Mouse (Mus musculus) kidney, embryonic 15.5 days (tissue): Measurements from ENCODE around the gene Gtf2h4. TPM values are rescaled to one million over a fixed set of nuclear protein-coding genes. Genes with fewer than 3 reads are reported as not detected.

Source experiments
- ATAC-seq: fragments of 200-750 bp; cut with Nextera tagmentation; replicated peaks from 2 replicates; pipeline ENCODE4 v1.8.0; 2017; ENCODE audit warnings: moderate TSS enrichment; ENCODE audit not compliant: low FRiP score
- H3K27ac ChIP-seq: fragments of 300-500 bp; sonication (generic); 2 replicates; pipeline ENCODE4 v1.5.1; 2015; ENCODE audit warnings: mild to moderate bottlenecking, inconsistent platforms
- H3K27me3 ChIP-seq: fragments of 300-500 bp; sonication (generic); 2 replicates; pipeline ENCODE4 v1.6.1; 2015; ENCODE audit warnings: inconsistent platforms
- H3K36me3 ChIP-seq: fragments of 300-500 bp; sonication (generic); 2 replicates; pipeline ENCODE4 v1.6.1; 2015; ENCODE audit warnings: inconsistent platforms
- H3K4me1 ChIP-seq: fragments of 300-500 bp; sonication (generic); 2 replicates; pipeline ENCODE4 v1.6.1; 2015; ENCODE audit warnings: inconsistent platforms
- H3K4me2 ChIP-seq: fragments of 300-500 bp; sonication (generic); 2 replicates; pipeline ENCODE4 v1.6.1; 2015; ENCODE audit warnings: moderate library complexity, mild to moderate bottlenecking, inconsistent platforms
- H3K4me3 ChIP-seq: fragments of 300-500 bp; sonication (generic); replicated peaks from 2 replicates; pipeline ENCODE4 v1.5.1; 2015; ENCODE audit warnings: mild to moderate bottlenecking, inconsistent platforms
- H3K9ac ChIP-seq: fragments of 300-500 bp; sonication (generic); 2 replicates; pipeline ENCODE4 v1.6.1; 2015; ENCODE audit warnings: mild to moderate bottlenecking, inconsistent platforms
- H3K9me3 ChIP-seq: fragments of 300-500 bp; sonication (generic); replicated peaks from 2 replicates; pipeline ENCODE4 v1.6.1; 2016; ENCODE audit warnings: inconsistent platforms
- WGBS: fragments of 180-500 bp; shearing (Covaris S2); methylation state at CpG from one replicate; pipeline ENCODE4 v1.1.7; 2015; ENCODE audit warnings: mixed read lengths; 5-methylcytosine and 5-hydroxymethylcytosine counted together
- polyA plus RNA-seq: library from polyadenylated mRNA; unstranded; fragments of >200 nt; fragmentation: Nextera tagmentation; extraction: Ambion mirVana; gene quantifications from 2 replicates; pipeline ENCODE4 v1.2.1, GENCODE M21; 2015

Gene Gtf2h4
- polyA plus RNA-seq, 1 experiment from 2014 or later = 49.9 TPM

GRCm38 (mm10) chr17:35667334-35668065, 6.0 kb downstream of the Gtf2h4 start, which contains the start of gene Vars2:
Gene Vars2, minus strand, starts transcription at chr17:35667592.
- peak; percentile 84 for ATAC-seq
- peak within 1 kb of the TSS; percentile 88 for H3K9ac ChIP-seq
- H3K9me3 ChIP-seq = no peaks in the 10 kb centered on the region
- H3K4me1 ChIP-seq = peaks cover 24% of the 10 kb centered on the region
- no peaks in the 10 kb centered on the region for H3K27me3 ChIP-seq
- H3K36me3 ChIP-seq = peaks cover 47% of the 10 kb centered on the region
- WGBS = under 1% methylated on average over 61 of the region's 61 CpGs
- peak within 1 kb of the TSS; percentile 91 for H3K4me2 ChIP-seq
- H3K27ac ChIP-seq = peak within 1 kb of the TSS; percentile 90
- H3K4me3 ChIP-seq = peak within 1 kb of the TSS; percentile 82

- H3K27ac ChIP-seq = peak overlapping the region; percentile 90
- no peaks in the 10 kb centered on the region for H3K27me3 ChIP-seq
- H3K9me3 ChIP-seq = no peaks in the 10 kb centered on the region
- H3K36me3 ChIP-seq = peaks cover 49% of the 10 kb centered on the region
- peak overlapping the region; percentile 91 for H3K4me2 ChIP-seq
- 1% methylated on average over 13 of the region's 13 CpGs for WGBS
- peak overlapping the region; percentile 82 for H3K4me3 ChIP-seq
- ATAC-seq = peak; percentile 70
- H3K9ac ChIP-seq = peak overlapping the region; percentile 88
- peaks cover 21% of the 10 kb centered on the region for H3K4me1 ChIP-seq
Observed at GRCm38 (mm10) chr17:35666851-35667256, 6.7 kb downstream of the Gtf2h4 start.

GRCm38 (mm10) chr17:35665957-35666515, 7.5 kb downstream of the Gtf2h4 start:
- peak overlapping the region; percentile 14; the same call in 1 of the 2 replicates for H3K4me2 ChIP-seq
- H3K9ac ChIP-seq = peak overlapping the region; percentile 17; the same call in 1 of the 2 replicates
- H3K27ac ChIP-seq = no peak overlapping the region
- no peaks in the 10 kb centered on the region for H3K27me3 ChIP-seq
- H3K36me3 ChIP-seq = peaks cover 55% of the 10 kb centered on the region
- H3K4me3 ChIP-seq = peak overlapping the region; percentile 82; the same call in 1 of the 2 replicates
- whole genome bisulfite sequencing = 77% methylated on average over 17 of the region's 17 CpGs
- peak; percentile 18; the same call in 1 of the 2 replicates for ATAC-seq
- no peaks in the 10 kb centered on the region for H3K9me3 ChIP-seq
- H3K4me1 ChIP-seq = peaks cover 21% of the 10 kb centered on the region

- ATAC-seq = no peak
Observed at GRCm38 (mm10) chr17:35653086-35653485, 20.5 kb downstream of the Gtf2h4 start.

GRCm38 (mm10) chr17:35649429-35649828, 24.1 kb downstream of the Gtf2h4 start:
- peak overlapping the region; percentile 85 for H3K27ac ChIP-seq
- peaks cover 26% of the 10 kb centered on the region for H3K4me1 ChIP-seq
- peak; percentile 69 for ATAC-seq
- H3K9ac ChIP-seq = no peak overlapping the region
- no peak overlapping the region for H3K4me2 ChIP-seq
- WGBS = 53% methylated on average over 2 of the region's 2 CpGs
- H3K36me3 ChIP-seq = no peaks in the 10 kb centered on the region
- H3K4me3 ChIP-seq = no peak overlapping the region
- no peaks in the 10 kb centered on the region for H3K27me3 ChIP-seq
- no peaks in the 10 kb centered on the region for H3K9me3 ChIP-seq

More at GRCm38 (mm10) chr17:35653086-35653485, 20.5 kb downstream of the Gtf2h4 start:
- Histone ChIP-seq H3K27ac (peak overlapping the region; percentile 59), H3K9ac (no peak overlapping the region), H3K4me1 (peaks cover 26% of the 10 kb centered on the region), H3K36me3 (peaks cover 35% of the 10 kb centered on the region), H3K4me2 (no peak overlapping the region), H3K4me3 (no peak overlapping the region), H3K27me3 (no peaks in the 10 kb centered on the region), H3K9me3 (no peaks in the 10 kb centered on the region)
- WGBS = 86% methylated on average over 2 of the region's 2 CpGs

- H3K4me2 ChIP-seq = no peak within 1 kb of the TSS
- no peaks in the 10 kb centered on the region for H3K36me3 ChIP-seq
- no peak within 1 kb of the TSS for H3K9ac ChIP-seq
- no peaks in the 10 kb centered on the region for H3K9me3 ChIP-seq
- H3K27me3 ChIP-seq = no peaks in the 10 kb centered on the region
- no peaks in the 10 kb centered on the region for H3K4me1 ChIP-seq
- ATAC-seq = 0 out of 2 replicates have a peak, but pooled peaks have one; percentile 46
- WGBS = 62% methylated on average over 13 of the region's 13 CpGs
- H3K27ac ChIP-seq = no peak within 1 kb of the TSS
- no peak within 1 kb of the TSS for H3K4me3 ChIP-seq
Observed at GRCm38 (mm10) chr17:35643609-35644236, 29.8 kb downstream of the Gtf2h4 start, which contains the start of gene Mucl3. Gene Mucl3, minus strand, starts transcription at chr17:35643695.

- WGBS = 72% methylated on average over 6 of the region's 6 CpGs
- no peak for ATAC-seq
- Histone ChIP-seq H3K36me3 (no peaks in the 10 kb centered on the region), H3K4me1 (0 out of 2 replicates have a peak, but pooled peaks cover 3% of the 10 kb centered on the region), H3K27me3 (0 out of 2 replicates have a peak, but pooled peaks cover 12% of the 10 kb centered on the region), H3K4me3 (no peak overlapping the region), H3K4me2 (0 out of 2 replicates have a peak overlapping the region, but pooled peaks have one; percentile 32), H3K27ac (peak overlapping the region; percentile 29; the same call in 1 of the 2 replicates), H3K9ac (no peak overlapping the region), H3K9me3 (no peaks in the 10 kb centered on the region)
Observed at GRCm38 (mm10) chr17:35639352-35639751, 34.2 kb downstream of the Gtf2h4 start.

GRCm38 (mm10) chr17:35638475-35639190, 34.9 kb downstream of the Gtf2h4 start:
- peak; percentile 63 for ATAC-seq
- Histone ChIP-seq H3K27ac (peak overlapping the region; percentile 29), H3K4me1 (peaks cover 8% of the 10 kb centered on the region; the same call in 1 of the 2 replicates), H3K27me3 (0 out of 2 replicates have a peak, but pooled peaks cover 12% of the 10 kb centered on the region), H3K9me3 (no peaks in the 10 kb centered on the region), H3K4me2 (peak overlapping the region; percentile 50), H3K36me3 (no peaks in the 10 kb centered on the region), H3K4me3 (no peak overlapping the region), H3K9ac (no peak overlapping the region)
- WGBS = 23% methylated on average over 14 of the region's 14 CpGs

GRCm38 (mm10) chr17:35636363-35636762, 37.2 kb downstream of the Gtf2h4 start:
- Histone ChIP-seq H3K27me3 (0 out of 2 replicates have a peak, but pooled peaks cover 12% of the 10 kb centered on the region), H3K4me1 (peaks cover 8% of the 10 kb centered on the region; the same call in 1 of the 2 replicates), H3K4me3 (no peak overlapping the region), H3K9me3 (no peaks in the 10 kb centered on the region), H3K4me2 (no peak overlapping the region; the same call in 1 of the 2 replicates), H3K9ac (no peak overlapping the region), H3K27ac (no peak overlapping the region), H3K36me3 (no peaks in the 10 kb centered on the region)
- WGBS = 52% methylated on average over 5 of the region's 5 CpGs
- ATAC-seq = no peak; the same call in 1 of the 2 replicates

GRCm38 (mm10) chr17:35635699-35636111, 37.8 kb downstream of the Gtf2h4 start:
- Histone ChIP-seq H3K4me2 (peak overlapping the region; percentile 74), H3K4me3 (peak overlapping the region; percentile 42), H3K36me3 (no peaks in the 10 kb centered on the region), H3K9ac (peak overlapping the region; percentile 9; the same call in 1 of the 2 replicates), H3K4me1 (peaks cover 8% of the 10 kb centered on the region; the same call in 1 of the 2 replicates), H3K9me3 (no peaks in the 10 kb centered on the region), H3K27ac (no peak overlapping the region), H3K27me3 (0 out of 2 replicates have a peak, but pooled peaks cover 12% of the 10 kb centered on the region)
- WGBS = 1% methylated on average over 15 of the region's 15 CpGs
- peak; percentile 23 for ATAC-seq

- Histone ChIP-seq H3K4me2 (no peak overlapping the region), H3K27ac (no peak overlapping the region)
- 83% methylated on average over 3 of the region's 3 CpGs for WGBS
Observed at GRCm38 (mm10) chr17:35635202-35635601, 38.3 kb downstream of the Gtf2h4 start.

More at GRCm38 (mm10) chr17:35635202-35635601, 38.3 kb downstream of the Gtf2h4 start:
- no peak for ATAC-seq
- Histone ChIP-seq H3K9ac (no peak overlapping the region), H3K36me3 (no peaks in the 10 kb centered on the region), H3K4me3 (no peak overlapping the region), H3K4me1 (peaks cover 8% of the 10 kb centered on the region; the same call in 1 of the 2 replicates), H3K9me3 (no peaks in the 10 kb centered on the region), H3K27me3 (0 out of 2 replicates have a peak, but pooled peaks cover 12% of the 10 kb centered on the region)
